Mouse (Mus musculus) MEL (cell line): Measurements from ENCODE around the gene Tnip3.

Experiments used
- CHD2 ChIP-seq: IDR thresholded peaks from 2 replicates; pipeline ENCODE4 v1.6.1; 2011; ENCODE audit warnings: low read length, improper control_type of control experiment
- CTCF ChIP-seq, 3 experiments: IDR thresholded peaks in 2 of 3; conservative IDR thresholded peaks in 1 of 3; 2 replicates each; pipeline ENCODE4 v1.5.1; 2011 to 2012; ENCODE audit warnings: low read length in 3 of 3, low read depth in 2 of 3, mild to moderate bottlenecking in 2 of 3, improper control_type of control experiment in 1 of 3, inconsistent platforms in 1 of 3, mixed read lengths in 1 of 3, moderate library complexity in 1 of 3; ENCODE audit not compliant: control insufficient read depth in 1 of 3, insufficient read depth in 1 of 3, poor library complexity in 1 of 3, severe bottlenecking in 1 of 3
- E2F4 ChIP-seq: IDR thresholded peaks from 2 replicates; pipeline ENCODE4 v1.6.1; 2011; ENCODE audit warnings: low read depth, low read length, improper control_type of control experiment, borderline replicate concordance
- ELF1 ChIP-seq: IDR thresholded peaks from 2 replicates; pipeline ENCODE4 v1.6.1; 2014; ENCODE audit warnings: low read depth, mild to moderate bottlenecking, inconsistent platforms, low read length, improper control_type of control experiment, moderate library complexity
- EP300 ChIP-seq, 2 experiments: IDR thresholded peaks; 2 replicates each; pipeline ENCODE4 v1.6.1; 2011; ENCODE audit warnings: improper control_type of control experiment in 2 of 2, low read length in 2 of 2, low read depth in 1 of 2, mild to moderate bottlenecking in 1 of 2
- ETS1 ChIP-seq: IDR thresholded peaks from 2 replicates; pipeline ENCODE4 v1.6.1; 2012; ENCODE audit warnings: low read depth, mild to moderate bottlenecking, inconsistent platforms, low read length, improper control_type of control experiment, moderate library complexity
- HCFC1 ChIP-seq: IDR thresholded peaks from 2 replicates; pipeline ENCODE4 v1.6.1; 2012; ENCODE audit warnings: low read depth, mild to moderate bottlenecking, inconsistent platforms, low read length, improper control_type of control experiment, moderate library complexity
- MXI1 ChIP-seq: IDR thresholded peaks from 2 replicates; pipeline ENCODE4 v1.6.1; 2011; ENCODE audit warnings: mild to moderate bottlenecking, low read depth, low read length, improper control_type of control experiment
- MYC ChIP-seq: IDR thresholded peaks from 2 replicates; pipeline ENCODE4 v1.6.1; 2011; ENCODE audit warnings: low read depth, mild to moderate bottlenecking, low read length, improper control_type of control experiment, moderate library complexity
- POLR2A ChIP-seq, 2 experiments: IDR thresholded peaks; 2 replicates each; pipeline ENCODE4 v1.6.1; 2011 to 2012; ENCODE audit warnings: low read length in 2 of 2, mild to moderate bottlenecking in 2 of 2, control low read depth in 1 of 2, improper control_type of control experiment in 1 of 2, low read depth in 1 of 2, moderate library complexity in 1 of 2; ENCODE audit not compliant: control insufficient read depth in 1 of 2, insufficient read depth in 1 of 2, poor library complexity in 1 of 2
- POLR2AphosphoS5 ChIP-seq: IDR thresholded peaks from 2 replicates; pipeline ENCODE4 v1.6.1; 2012; ENCODE audit warnings: low read depth, borderline replicate concordance, mild to moderate bottlenecking, inconsistent platforms, low read length, moderate library complexity, mixed read lengths
- TCF12 ChIP-seq: IDR thresholded peaks from 2 replicates; pipeline ENCODE4 v1.6.1; 2014; ENCODE audit warnings: low read depth, mild to moderate bottlenecking, inconsistent platforms, low read length, improper control_type of control experiment, moderate library complexity
- ZKSCAN1 ChIP-seq: IDR thresholded peaks from 2 replicates; pipeline ENCODE4 v1.6.1; 2012; ENCODE audit warnings: low read depth, mild to moderate bottlenecking, inconsistent platforms, low read length, improper control_type of control experiment, moderate library complexity
- ZMIZ1 ChIP-seq: IDR thresholded peaks from 2 replicates; pipeline ENCODE4 v1.6.1; 2012; ENCODE audit warnings: low read depth, mild to moderate bottlenecking, inconsistent platforms, low read length, improper control_type of control experiment, moderate library complexity

- TF ChIP-seq CTCF (IDR thresholded peaks at IDR 0.05 in 2 of 3, conservative IDR thresholded peaks at IDR 0.05 in 1 of 3; ENCODE audit: control insufficient read depth in 1 of 3, insufficient read depth in 1 of 3, low read depth in 2 of 3, low read length in 3 of 3, poor library complexity in 1 of 3, severe bottlenecking in 1 of 3) (no peak), POLR2A (IDR thresholded peaks at IDR 0.05; ENCODE audit: control insufficient read depth in 1 of 2, insufficient read depth in 1 of 2, low read depth in 1 of 2, low read length in 2 of 2, poor library complexity in 1 of 2) (no peak), TCF12 (no peak), POLR2AphosphoS5 (no peak), MXI1 (no peak), HCFC1 (no peak), MYC (no peak), ZMIZ1 (no peak), CHD2 (no peak), E2F4 (no peak), ZKSCAN1 (no peak), ETS1 (no peak), EP300 (IDR thresholded peaks at IDR 0.05; ENCODE audit: low read depth in 1 of 2, low read length in 2 of 2) (no peak), ELF1 (no peak)
Observed at GRCm38 (mm10) chr6:65647731-65648130, 122.6 kb downstream of the Tnip3 start.
